Mouse (Mus musculus) MEL (cell line): ENCODE data around the gene Atxn7l1. TPM values are rescaled to one million over a fixed set of nuclear protein-coding genes. Genes with fewer than 3 reads are reported as not detected.
A peak's percentile ranks its signal among the peaks of the same experiment; 100 is the strongest.

ENCODE experiments used
- DNase-seq: peaks from one replicate; pipeline ENCODE4 v3.0.0; 2011; ENCODE audit warnings: low read depth, low spot score
- H3K27ac ChIP-seq: 2 replicates; pipeline ENCODE4 v1.5.1; 2012; ENCODE audit warnings: low read depth, mild to moderate bottlenecking, control low read depth, low read length, moderate library complexity; ENCODE audit not compliant: control insufficient read depth
- H3K27me3 ChIP-seq, 2 experiments: fragments of 150-350 bp in 1 of 2; sonication (generic) in 1 of 2; 2 replicates each; pipeline ENCODE4 v1.6.1; 2012; ENCODE audit warnings: low read length in 2 of 2, mild to moderate bottlenecking in 2 of 2, improper control_type of control experiment in 1 of 2, moderate library complexity in 1 of 2; ENCODE audit not compliant: insufficient read depth in 2 of 2, control insufficient read depth in 1 of 2
- H3K36me3 ChIP-seq, 2 experiments: 2 replicates each; pipeline ENCODE4 v1.6.1; 2012 to 2014; ENCODE audit warnings: low read length in 2 of 2, improper control_type of control experiment in 1 of 2, inconsistent platforms in 1 of 2, mild to moderate bottlenecking in 1 of 2; ENCODE audit not compliant: insufficient read depth in 2 of 2, control insufficient read depth in 1 of 2
- H3K4me1 ChIP-seq, 2 experiments: fragments of 150-350 bp in 1 of 2; sonication (generic) in 1 of 2; 2 replicates each; pipeline ENCODE4 v1.6.1; 2012; ENCODE audit warnings: low read length in 2 of 2, improper control_type of control experiment in 1 of 2, mild to moderate bottlenecking in 1 of 2; ENCODE audit not compliant: insufficient read depth in 2 of 2, control insufficient read depth in 1 of 2
- H3K4me3 ChIP-seq, 2 experiments: fragments of 150-350 bp in 1 of 2; sonication (generic) in 1 of 2; 2 replicates each; pipeline ENCODE4 v1.5.1; 2012; ENCODE audit warnings: low read depth in 2 of 2, low read length in 2 of 2, mild to moderate bottlenecking in 2 of 2, moderate library complexity in 2 of 2, control low read depth in 1 of 2, improper control_type of control experiment in 1 of 2; ENCODE audit not compliant: control insufficient read depth in 1 of 2, insufficient read depth in 1 of 2
- H3K79me2 ChIP-seq: 2 replicates; pipeline ENCODE4 v1.6.1; 2012; ENCODE audit warnings: mild to moderate bottlenecking, low read length, moderate library complexity; ENCODE audit not compliant: control insufficient read depth, poor library complexity, insufficient read depth
- H3K9ac ChIP-seq: 2 replicates; pipeline ENCODE4 v1.6.1; 2012; ENCODE audit warnings: low read depth, mild to moderate bottlenecking, control low read depth, low read length, moderate library complexity; ENCODE audit not compliant: control insufficient read depth, poor library complexity, severe bottlenecking
- H3K9me3 ChIP-seq: fragments of 150-350 bp; sonication (generic); replicated peaks from 2 replicates; pipeline ENCODE4 v1.6.1; 2012; ENCODE audit warnings: mild to moderate bottlenecking, low read length, improper control_type of control experiment, moderate library complexity; ENCODE audit not compliant: insufficient read depth
- BHLHE40 ChIP-seq: IDR thresholded peaks from 2 replicates; pipeline ENCODE4 v1.6.1; 2012; ENCODE audit warnings: low read depth, mild to moderate bottlenecking, inconsistent platforms, low read length, improper control_type of control experiment, borderline replicate concordance
- CHD2 ChIP-seq: IDR thresholded peaks from 2 replicates; pipeline ENCODE4 v1.6.1; 2011; ENCODE audit warnings: low read length, improper control_type of control experiment
- E2F4 ChIP-seq: IDR thresholded peaks from 2 replicates; pipeline ENCODE4 v1.6.1; 2011; ENCODE audit warnings: low read depth, low read length, improper control_type of control experiment, borderline replicate concordance
- EP300 ChIP-seq, 2 experiments: IDR thresholded peaks; 2 replicates each; pipeline ENCODE4 v1.6.1; 2011; ENCODE audit warnings: improper control_type of control experiment in 2 of 2, low read length in 2 of 2, low read depth in 1 of 2, mild to moderate bottlenecking in 1 of 2
- ETS1 ChIP-seq: IDR thresholded peaks from 2 replicates; pipeline ENCODE4 v1.6.1; 2012; ENCODE audit warnings: low read depth, mild to moderate bottlenecking, inconsistent platforms, low read length, improper control_type of control experiment, moderate library complexity
- GATA1 ChIP-seq: IDR thresholded peaks from 2 replicates; pipeline ENCODE4 v1.6.1; 2011; ENCODE audit warnings: low read depth, low read length, improper control_type of control experiment
- HCFC1 ChIP-seq: IDR thresholded peaks from 2 replicates; pipeline ENCODE4 v1.6.1; 2012; ENCODE audit warnings: low read depth, mild to moderate bottlenecking, inconsistent platforms, low read length, improper control_type of control experiment, moderate library complexity
- MAFK ChIP-seq: IDR thresholded peaks from 2 replicates; pipeline ENCODE4 v1.6.1; 2011; ENCODE audit warnings: low read depth, mild to moderate bottlenecking, low read length, improper control_type of control experiment, borderline replicate concordance
- MAX ChIP-seq: IDR thresholded peaks from 2 replicates; pipeline ENCODE4 v1.6.1; 2011; ENCODE audit warnings: low read length, improper control_type of control experiment
- MEF2A ChIP-seq: IDR thresholded peaks from 2 replicates; pipeline ENCODE4 v1.6.1; 2014; ENCODE audit warnings: low read depth, mild to moderate bottlenecking, inconsistent platforms, low read length, improper control_type of control experiment; ENCODE audit not compliant: poor library complexity, insufficient replicate concordance, severe bottlenecking; ENCODE audit errors: extremely low read depth
- MXI1 ChIP-seq: IDR thresholded peaks from 2 replicates; pipeline ENCODE4 v1.6.1; 2011; ENCODE audit warnings: mild to moderate bottlenecking, low read depth, low read length, improper control_type of control experiment
- MYB ChIP-seq: IDR thresholded peaks from 2 replicates; pipeline ENCODE4 v1.6.1; 2011; ENCODE audit warnings: mild to moderate bottlenecking, low read depth, low read length, improper control_type of control experiment
- MYC ChIP-seq: IDR thresholded peaks from 2 replicates; pipeline ENCODE4 v1.6.1; 2011; ENCODE audit warnings: low read depth, mild to moderate bottlenecking, low read length, improper control_type of control experiment, moderate library complexity
- NELFE ChIP-seq: IDR thresholded peaks from 2 replicates; pipeline ENCODE4 v1.6.1; 2011; ENCODE audit warnings: low read depth, low read length, improper control_type of control experiment
- POLR2A ChIP-seq, 2 experiments: IDR thresholded peaks; 2 replicates each; pipeline ENCODE4 v1.6.1; 2011 to 2012; ENCODE audit warnings: low read length in 2 of 2, mild to moderate bottlenecking in 2 of 2, control low read depth in 1 of 2, improper control_type of control experiment in 1 of 2, low read depth in 1 of 2, moderate library complexity in 1 of 2; ENCODE audit not compliant: control insufficient read depth in 1 of 2, insufficient read depth in 1 of 2, poor library complexity in 1 of 2
- POLR2AphosphoS2 ChIP-seq: IDR thresholded peaks from 2 replicates; pipeline ENCODE4 v1.6.1; 2011; ENCODE audit warnings: low read length, improper control_type of control experiment
- RAD21 ChIP-seq: IDR thresholded peaks from 2 replicates; pipeline ENCODE4 v1.6.1; 2011; ENCODE audit warnings: mild to moderate bottlenecking, low read depth, low read length, improper control_type of control experiment
- SIN3A ChIP-seq: IDR thresholded peaks from 2 replicates; pipeline ENCODE4 v1.6.1; 2012; ENCODE audit warnings: low read length, improper control_type of control experiment, inconsistent platforms
- SMC3 ChIP-seq: IDR thresholded peaks from 2 replicates; pipeline ENCODE4 v1.6.1; 2011; ENCODE audit warnings: low read depth, low read length, improper control_type of control experiment
- TAL1 ChIP-seq: IDR thresholded peaks from 2 replicates; pipeline ENCODE4 v1.6.1; 2012; ENCODE audit warnings: mild to moderate bottlenecking, inconsistent platforms, low read length, moderate library complexity, mixed read lengths
- TBP ChIP-seq: IDR thresholded peaks from 2 replicates; pipeline ENCODE4 v1.8.0; 2011; ENCODE audit warnings: low read depth, low read length, improper control_type of control experiment
- TCF12 ChIP-seq: IDR thresholded peaks from 2 replicates; pipeline ENCODE4 v1.6.1; 2014; ENCODE audit warnings: low read depth, mild to moderate bottlenecking, inconsistent platforms, low read length, improper control_type of control experiment, moderate library complexity
- USF1 ChIP-seq: IDR thresholded peaks from 2 replicates; pipeline ENCODE4 v1.6.1; 2014; ENCODE audit warnings: low read depth, mild to moderate bottlenecking, inconsistent platforms, low read length, improper control_type of control experiment, moderate library complexity
- USF2 ChIP-seq, 2 experiments: IDR thresholded peaks; 2 replicates each; pipeline ENCODE4 v1.6.1; 2011 to 2012; ENCODE audit warnings: improper control_type of control experiment in 2 of 2, low read length in 2 of 2, borderline replicate concordance in 1 of 2, inconsistent platforms in 1 of 2, low read depth in 1 of 2, mild to moderate bottlenecking in 1 of 2; ENCODE audit not compliant: insufficient read depth in 1 of 2
- ZC3H11A ChIP-seq: IDR thresholded peaks from 2 replicates; pipeline ENCODE4 v1.6.1; 2012; ENCODE audit warnings: low read depth, mild to moderate bottlenecking, inconsistent platforms, low read length, improper control_type of control experiment
- ZKSCAN1 ChIP-seq: IDR thresholded peaks from 2 replicates; pipeline ENCODE4 v1.6.1; 2012; ENCODE audit warnings: low read depth, mild to moderate bottlenecking, inconsistent platforms, low read length, improper control_type of control experiment, moderate library complexity
- ZNF384 ChIP-seq: IDR thresholded peaks from 2 replicates; pipeline ENCODE4 v1.6.1; 2012; ENCODE audit warnings: low read depth, mild to moderate bottlenecking, inconsistent platforms, low read length, improper control_type of control experiment
- polyA plus RNA-seq, 2 experiments: library from polyadenylated mRNA; stranded (reverse) in 1 of 2; unstranded in 1 of 2; fragments of >175 nt in 1 of 2; fragments of >200 nt in 1 of 2; gene quantifications; 2 replicates each; pipeline versions ENCODE4 v1.2.1 to v1.2.4; 2012; ENCODE audit warnings: low replicate concordance in 2 of 2, low read depth in 1 of 2; ENCODE audit not compliant: insufficient read length in 2 of 2, insufficient read depth in 1 of 2, missing spikeins in 1 of 2
- total RNA-seq: library from RNA; depleted of rRNA; stranded (reverse); fragments of 300-350 nt; gene quantifications from 2 replicates; pipeline ENCODE4 v1.2.3, GENCODE M21; 2012

Atxn7l1 gene
- total and polyA plus RNA-seq, 3 experiments = 11.6 to 50.3 TPM; not detected in 1

GRCm38 (mm10) chr12:33403265-33403693, 255.8 kb downstream of the Atxn7l1 start:
- H3K27ac ChIP-seq = peak overlapping the region; percentile 44
- H3K4me1 ChIP-seq = peaks cover 0 to 22% of the 10 kb centered on the region in 2 experiments; a peak in 2 of 4 replicates
- peak; percentile 86 for DNase-seq
- no peaks in the 10 kb centered on the region for H3K9me3 ChIP-seq
- peak overlapping the region; percentile 2; the same call in 1 of the 2 replicates for H3K9ac ChIP-seq
- H3K27me3 ChIP-seq = no peaks in the 10 kb centered on the region
- H3K4me3 ChIP-seq = peak overlapping the region in 1 of 2 experiments; percentile 5; a peak in 1 of 4 replicates
- peaks cover 0 to 28% of the 10 kb centered on the region in 2 experiments; a peak in 2 of 4 replicates for H3K36me3 ChIP-seq
- TF ChIP-seq POLR2A (IDR thresholded peaks at IDR 0.05; ENCODE audit: control insufficient read depth in 1 of 2, insufficient read depth in 1 of 2, low read depth in 1 of 2, low read length in 2 of 2, poor library complexity in 1 of 2) = no peak
- peak; percentile 35 for TF ChIP-seq TAL1
- peak; percentile 56 to 68; a peak in 2 of 4 replicates for TF ChIP-seq EP300 (IDR thresholded peaks at IDR 0.05; ENCODE audit: low read depth in 1 of 2, low read length in 2 of 2)
- no peak for TF ChIP-seq CHD2
- TF ChIP-seq SMC3 = peak; percentile 7; the same call in 1 of the 2 replicates
- peak; percentile 60 for TF ChIP-seq MXI1
- TF ChIP-seq POLR2AphosphoS2 = no peak
- peak; percentile 61; the same call in 1 of the 2 replicates for TF ChIP-seq BHLHE40
- TF ChIP-seq ETS1 = peak; percentile 70
- peak; percentile 59 for TF ChIP-seq GATA1
- TF ChIP-seq E2F4 = no peak
- TF ChIP-seq MAFK = no peak
- TF ChIP-seq ZNF384 = no peak
- peak; percentile 61; the same call in 1 of the 2 replicates for TF ChIP-seq MYC
- TF ChIP-seq ZKSCAN1 = no peak
- TF ChIP-seq MEF2A = no peak
- TF ChIP-seq MAX = peak; percentile 53
- peak; percentile 48 for TF ChIP-seq TCF12
- peak; percentile 77 for TF ChIP-seq TBP
- peak; percentile 73 for TF ChIP-seq SIN3A
- no peak for TF ChIP-seq RAD21
- TF ChIP-seq HCFC1 = no peak
- TF ChIP-seq, all 39 proteins: peak for 12
- H3K79me2 ChIP-seq = no peaks in the 10 kb centered on the region

GRCm38 (mm10) chr12:33404996-33405395, 257.5 kb downstream of the Atxn7l1 start:
- Histone ChIP-seq H3K36me3 (peaks cover 0 to 28% of the 10 kb centered on the region in 2 experiments; a peak in 2 of 4 replicates), H3K4me1 (peaks cover 0 to 22% of the 10 kb centered on the region in 2 experiments; a peak in 2 of 4 replicates), H3K9ac (no peak overlapping the region), H3K4me3 (no peak overlapping the region), H3K9me3 (no peaks in the 10 kb centered on the region), H3K27ac (no peak overlapping the region), H3K79me2 (no peaks in the 10 kb centered on the region), H3K27me3 (no peaks in the 10 kb centered on the region)
- TF ChIP-seq POLR2AphosphoS2 = no peak
- TF ChIP-seq ZNF384 = no peak
- TF ChIP-seq MAFK = no peak
- no peak for TF ChIP-seq NELFE
- no peak for TF ChIP-seq TCF12
- TF ChIP-seq POLR2A (IDR thresholded peaks at IDR 0.05; ENCODE audit: control insufficient read depth in 1 of 2, insufficient read depth in 1 of 2, low read depth in 1 of 2, low read length in 2 of 2, poor library complexity in 1 of 2) = no peak
- TF ChIP-seq USF2 (IDR thresholded peaks at IDR 0.05; ENCODE audit: borderline replicate concordance in 1 of 2, insufficient read depth in 1 of 2, low read depth in 1 of 2, low read length in 2 of 2) = no peak
- TF ChIP-seq MYB = no peak
- no peak for TF ChIP-seq MEF2A
- TF ChIP-seq CHD2 = no peak
- no peak for TF ChIP-seq ZC3H11A
- TF ChIP-seq SIN3A = no peak
- TF ChIP-seq USF1 = no peak
- no peak for DNase-seq
